Mouse (Mus musculus): Measurements from ENCODE around the gene Mras.

The Mras gene

DNA sequence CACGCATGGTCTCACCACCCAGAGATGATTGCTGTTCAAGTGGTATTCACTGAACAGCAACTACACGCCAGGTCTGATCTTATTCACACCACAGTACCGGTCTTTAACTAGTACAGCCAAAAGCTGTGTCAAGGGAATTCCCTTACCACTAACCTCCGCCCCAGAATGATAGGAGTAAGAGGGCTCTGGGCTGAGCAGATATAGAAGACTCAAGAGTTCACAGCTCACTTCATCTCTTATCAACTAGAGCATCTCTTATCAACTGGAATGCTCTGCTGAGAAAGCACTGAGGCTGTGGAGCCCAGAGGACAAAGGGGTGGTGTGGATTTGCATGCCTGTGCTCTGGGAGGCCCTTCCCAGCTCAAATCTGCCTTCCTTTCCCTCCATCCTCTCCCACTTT, 25.4 kb downstream of the Mras start:
- in situ Hi-C loops (cut with MseI, MboI), result no loop called here

DNA sequence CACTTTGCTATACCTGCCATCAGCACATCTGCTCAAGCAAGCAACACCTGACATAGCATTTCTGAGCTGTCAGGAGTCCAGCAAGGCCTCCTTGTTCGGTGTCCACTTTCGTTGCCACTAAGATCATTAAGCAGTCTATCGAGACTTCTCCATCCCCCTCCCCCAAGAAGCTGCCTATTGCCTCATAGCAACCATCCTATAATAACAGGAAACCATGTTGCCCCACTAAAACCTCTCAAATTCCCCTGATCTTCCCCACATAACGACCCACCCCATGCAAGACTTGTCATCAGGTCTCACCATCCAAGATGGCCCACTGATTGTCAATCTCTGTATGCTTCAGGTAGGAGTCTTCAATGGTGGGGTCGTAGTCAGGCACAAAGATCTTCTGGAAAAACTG, 26.1 kb downstream of the Mras start:
- in situ Hi-C loops (cut with MseI, MboI), result no loop called here

DNA sequence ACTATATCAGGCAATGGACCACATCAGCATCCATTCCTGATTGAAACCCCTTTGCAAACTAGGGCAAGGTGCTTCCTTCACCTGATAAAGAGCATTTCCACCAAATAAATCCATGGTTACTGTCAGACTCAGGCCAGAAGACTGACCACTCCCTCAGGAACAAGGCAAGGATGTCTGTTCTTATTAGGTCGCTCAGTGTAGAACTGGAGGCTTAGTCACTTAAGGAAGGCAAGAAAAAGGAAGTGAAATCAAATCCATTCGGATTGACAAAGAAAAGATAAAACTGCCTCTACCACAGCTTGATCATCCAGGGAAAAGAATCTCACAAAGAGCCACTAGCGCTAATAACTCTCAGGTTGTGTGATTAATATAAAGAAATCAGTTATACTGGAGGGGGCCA, 27.9 kb downstream of the Mras start:
- in situ Hi-C loops (cut with MseI, MboI), result no loop called here

DNA sequence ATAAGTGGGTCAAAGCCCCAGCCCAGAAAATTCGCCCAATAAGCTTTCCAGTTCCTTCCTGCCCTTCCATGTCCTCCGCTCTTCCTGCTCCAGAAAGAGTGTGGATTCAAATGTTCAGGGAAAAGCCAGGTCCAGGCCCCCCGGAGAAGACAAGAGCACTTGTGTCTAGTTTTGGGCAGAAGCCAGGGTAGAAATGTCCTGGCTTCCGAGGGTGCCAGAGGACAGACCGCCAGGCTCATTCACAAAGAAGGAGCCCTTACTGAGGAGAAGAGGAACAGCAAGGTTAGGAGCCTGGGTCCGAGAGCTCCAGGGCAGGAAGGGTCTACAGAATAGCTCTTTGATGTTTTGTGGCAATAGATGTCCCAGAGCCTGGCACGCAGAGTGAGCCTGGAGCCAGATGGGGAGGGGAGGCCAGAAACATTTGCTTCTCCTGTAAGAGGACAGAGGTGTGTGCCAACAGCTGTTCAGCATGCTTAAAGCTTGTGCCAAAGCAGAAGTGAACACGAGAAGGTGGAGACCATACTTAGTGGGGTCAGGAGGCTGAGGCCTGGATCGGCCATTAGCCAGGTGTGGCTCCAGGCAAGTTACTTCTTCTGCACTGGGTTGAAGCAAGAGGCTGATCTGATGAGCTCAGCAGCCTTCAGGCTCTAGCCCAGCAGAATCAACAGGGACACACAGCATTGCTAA, 35.8 kb downstream of the Mras start:
- in situ Hi-C loops (cut with MseI, MboI), result no loop called here

DNA sequence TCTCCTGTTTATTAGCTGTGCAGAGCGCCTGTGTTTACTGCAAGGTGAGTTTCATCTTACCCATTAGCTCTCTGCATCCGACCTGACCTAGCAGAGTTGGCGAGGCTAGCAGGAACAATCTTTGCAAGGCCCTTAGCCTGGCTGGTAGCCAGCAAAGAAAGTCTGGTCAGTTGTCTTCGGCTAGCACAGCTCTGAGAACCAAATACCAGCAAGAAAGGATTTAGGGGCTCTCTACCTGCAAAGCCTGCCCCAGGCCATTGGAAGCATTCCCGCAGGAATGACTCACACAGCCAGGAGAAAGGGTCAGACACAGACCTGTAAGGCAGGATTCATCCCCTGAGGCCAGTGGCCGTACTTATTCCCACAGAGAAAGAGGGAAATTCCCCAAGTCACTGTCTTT, 36.4 kb downstream of the Mras start:
- in situ Hi-C loops (cut with MseI, MboI), result no loop called here

DNA sequence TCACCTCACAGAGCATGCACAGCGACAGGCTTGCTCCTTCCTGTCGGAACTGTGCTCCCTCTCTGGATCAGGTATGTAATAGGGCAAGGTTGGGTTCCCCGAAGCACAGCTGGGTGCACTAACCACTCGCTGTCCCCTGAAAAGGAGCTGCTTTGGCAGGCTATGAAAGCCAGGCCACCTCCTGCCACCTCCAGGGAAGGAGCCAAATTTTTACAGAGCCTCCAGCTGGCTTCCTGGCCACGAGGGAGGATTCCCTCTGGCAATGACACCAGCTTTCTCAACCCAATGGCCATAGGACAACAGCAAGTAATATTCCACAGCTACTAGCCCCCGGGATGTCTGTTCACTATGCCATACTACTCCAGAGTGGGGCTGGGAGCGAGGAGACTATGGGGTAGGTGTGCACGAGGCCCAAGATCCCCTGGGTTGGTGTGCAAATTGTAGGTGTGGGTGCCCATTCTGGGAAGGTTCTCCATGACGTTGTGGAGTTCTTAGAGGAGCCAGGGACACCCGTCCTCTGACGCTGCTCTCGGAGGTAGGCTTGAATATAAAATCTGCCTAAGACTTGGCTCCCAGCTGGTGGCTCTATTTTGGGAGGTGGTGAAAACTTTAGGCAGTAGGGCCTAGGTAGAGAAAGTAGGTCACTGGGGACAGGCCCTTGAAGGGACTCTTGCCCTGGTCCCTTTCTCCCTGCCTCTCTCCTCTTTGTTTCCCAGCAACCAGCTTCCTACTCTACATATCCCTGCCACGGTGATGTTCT, 39.9 kb downstream of the Mras start:
- in situ Hi-C loops (cut with MseI, MboI), result no loop called here

DNA sequence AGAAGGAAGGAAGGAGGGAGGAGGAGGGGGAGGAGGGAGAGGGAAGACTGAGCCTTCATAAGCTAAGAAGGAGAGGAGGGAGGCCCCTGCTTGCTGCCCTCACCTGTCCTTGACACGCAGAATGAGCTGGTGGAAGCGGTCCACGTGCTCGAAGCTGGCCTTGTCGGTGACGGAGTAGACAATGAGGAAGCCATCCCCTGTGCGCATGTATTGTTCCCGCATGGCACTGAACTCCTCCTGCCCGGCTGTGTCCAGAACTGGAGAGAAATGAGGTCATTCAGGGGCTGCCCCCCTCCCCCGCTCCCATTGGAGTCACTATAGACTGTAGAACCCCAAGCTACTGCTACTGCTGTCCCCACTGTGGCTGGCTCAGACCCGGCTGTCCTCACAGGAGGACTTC, 42.8 kb downstream of the Mras start:
- in situ Hi-C loops (cut with MseI, MboI), result no loop called here

DNA sequence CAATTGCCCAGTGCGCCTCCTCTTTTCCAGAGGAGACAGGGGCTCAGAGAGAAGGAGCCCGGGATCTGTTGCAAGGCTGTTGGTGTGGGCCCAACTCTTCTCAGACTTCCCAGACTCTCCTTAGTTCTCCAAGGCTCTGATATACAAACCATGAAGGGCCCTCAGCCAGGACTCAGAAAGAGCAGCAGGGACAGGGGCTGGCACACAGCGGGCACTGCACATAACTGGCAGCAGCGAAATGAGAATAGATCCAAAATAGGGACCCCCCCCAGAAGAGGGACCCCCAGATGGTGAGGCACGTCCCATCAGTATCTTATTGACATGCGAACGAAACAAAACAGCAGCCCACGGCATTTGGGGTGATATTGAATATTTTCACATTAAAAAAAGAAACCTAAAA, 44.0 kb downstream of the Mras start:
- in situ Hi-C loops (cut with MseI, MboI), result no loop called here

DNA sequence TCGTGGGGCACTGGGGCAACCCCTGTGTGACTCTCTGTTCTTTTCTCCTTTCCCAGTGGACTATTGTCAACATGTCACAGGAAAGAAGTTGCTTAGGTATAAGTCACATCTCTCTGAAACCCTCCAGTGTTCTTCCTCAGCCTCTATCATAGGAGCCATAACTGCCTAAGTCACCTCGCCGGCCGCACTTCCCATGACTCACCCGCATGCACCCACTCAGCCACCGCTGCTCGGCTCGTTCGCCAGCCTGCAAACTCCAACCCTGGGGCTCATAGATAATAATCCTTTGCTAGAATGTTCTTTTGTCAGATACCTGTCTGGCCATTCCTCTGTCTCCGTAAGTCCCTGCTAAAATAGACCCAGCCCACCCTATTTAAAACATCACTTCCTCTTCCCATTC, 45.6 kb downstream of the Mras start:
- in situ Hi-C loops (cut with MseI, MboI), result no loop called here

DNA sequence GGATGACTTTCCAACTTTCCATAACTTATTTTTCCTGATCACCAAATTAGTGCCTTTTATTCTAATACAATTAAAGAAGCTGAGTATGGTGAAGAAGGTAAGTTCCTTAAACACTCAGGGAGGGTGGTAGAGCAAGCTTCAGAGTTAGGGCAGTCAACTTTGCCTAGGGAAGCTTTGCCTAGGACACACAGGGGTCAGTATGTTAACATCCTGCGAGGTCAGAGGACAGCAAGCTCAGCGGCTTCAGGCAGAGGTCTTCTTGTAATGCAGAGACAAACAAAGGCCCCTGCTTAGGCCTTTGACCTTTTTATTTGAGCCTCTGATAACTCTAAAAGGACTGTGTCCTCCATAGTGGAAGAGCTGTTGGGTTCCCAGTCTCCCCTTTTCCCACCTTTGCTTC, 46.5 kb downstream of the Mras start:
- in situ Hi-C loops (cut with MseI, MboI), result no loop called here

DNA sequence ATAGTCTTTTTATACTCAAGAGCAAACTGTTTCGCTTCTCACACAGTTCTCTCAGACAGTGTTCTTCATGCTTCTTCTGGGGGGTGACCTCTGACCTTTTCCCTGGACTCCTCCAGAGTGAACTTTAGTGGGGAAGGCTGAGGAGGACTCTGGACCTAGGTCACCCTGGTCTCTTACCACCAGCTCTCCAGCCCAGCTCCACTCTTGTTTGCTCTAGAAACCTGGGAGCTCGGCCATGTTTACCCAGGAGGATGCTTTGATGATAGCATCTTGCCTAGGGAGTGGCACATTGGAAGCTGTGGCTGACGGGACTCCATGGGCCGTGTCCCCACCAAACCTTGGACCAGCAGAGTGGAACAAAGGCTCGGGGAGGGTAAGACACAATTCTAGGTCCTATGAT, 47.0 kb downstream of the Mras start:
- in situ Hi-C loops (cut with MseI, MboI), result no loop called here

DNA sequence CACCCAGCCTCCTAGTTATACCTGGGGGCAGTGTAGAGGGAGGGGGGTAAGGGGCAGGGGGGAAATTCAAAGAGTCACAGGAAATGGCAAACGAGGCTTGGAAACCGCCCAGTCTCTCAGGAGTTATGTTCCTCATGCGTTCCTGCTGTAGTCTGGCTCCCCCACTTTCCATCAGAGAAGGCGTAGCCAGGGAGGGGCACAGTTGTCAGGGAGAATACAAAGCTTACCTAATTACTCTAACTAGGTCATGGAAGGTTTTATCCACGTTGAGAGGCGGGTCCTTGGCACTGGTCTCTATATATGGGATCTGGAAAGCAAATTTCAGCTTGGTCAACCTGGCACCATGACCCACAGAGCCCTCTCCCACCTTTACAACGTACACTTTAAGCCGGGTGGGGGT, 47.7 kb downstream of the Mras start:
- in situ Hi-C loops (cut with MseI, MboI), result no loop called here

DNA sequence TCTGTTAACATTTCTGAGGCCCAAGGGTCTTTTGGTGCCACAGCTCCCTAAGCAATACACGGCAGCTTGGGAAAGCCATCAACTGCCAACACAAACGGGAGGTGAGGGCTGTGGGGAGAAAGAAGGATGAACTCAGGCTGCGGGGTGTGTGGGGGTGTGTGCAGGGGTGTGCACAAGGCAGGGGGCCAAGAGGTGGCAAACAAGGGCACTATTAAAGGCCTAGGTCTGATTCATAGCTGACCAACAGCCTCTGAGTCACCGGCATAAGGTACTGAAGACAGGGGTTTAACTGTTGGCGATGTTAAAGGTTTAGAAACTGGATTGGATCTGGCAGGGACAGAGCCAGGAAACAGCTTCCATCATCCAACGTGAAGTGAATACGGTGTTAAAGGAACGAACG, 48.3 kb downstream of the Mras start:
- in situ Hi-C loops (cut with MseI, MboI), result no loop called here

DNA sequence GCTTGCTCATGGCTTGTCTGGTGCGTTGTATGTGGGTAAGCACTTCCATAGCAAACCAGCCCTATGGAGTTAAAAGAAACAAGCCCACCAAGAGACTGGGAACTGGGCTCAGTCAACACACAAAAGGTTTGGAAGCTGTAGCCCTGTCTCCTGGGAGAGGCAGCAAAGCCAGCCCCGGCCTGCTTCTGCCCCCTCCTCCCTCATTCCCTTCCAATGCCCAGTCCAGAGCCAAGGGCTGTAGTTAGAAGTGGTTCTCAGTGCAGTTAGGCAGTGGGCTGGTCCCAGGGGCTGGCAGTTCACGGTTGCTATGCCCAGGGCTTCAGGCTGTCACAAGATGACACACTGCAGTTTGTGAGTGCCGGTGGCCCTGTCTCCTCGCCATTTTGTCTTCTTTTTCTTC, 49.1 kb downstream of the Mras start:
- in situ Hi-C loops (cut with MseI, MboI), result no loop called here

DNA sequence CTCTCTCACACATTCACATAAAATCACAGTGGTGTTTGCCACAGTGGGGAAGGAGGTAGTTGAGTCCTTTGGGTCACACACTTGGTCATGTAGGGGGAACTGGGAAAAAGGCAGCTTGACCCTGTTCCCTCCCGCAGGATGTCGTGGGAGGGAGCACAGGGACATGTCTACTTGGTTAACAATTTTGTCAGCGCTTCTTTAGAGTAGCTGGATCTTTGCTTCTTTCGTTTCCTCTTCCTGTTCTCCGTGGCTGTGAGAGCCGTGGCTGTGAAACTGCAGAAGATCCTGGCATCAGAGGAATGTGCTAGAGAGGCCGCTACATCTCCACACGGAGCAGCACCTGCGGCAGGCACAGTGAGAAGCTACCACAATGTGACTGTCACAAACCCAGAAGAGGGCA, 54.6 kb downstream of the Mras start:
- in situ Hi-C loops (cut with MseI, MboI), result no loop called here

DNA sequence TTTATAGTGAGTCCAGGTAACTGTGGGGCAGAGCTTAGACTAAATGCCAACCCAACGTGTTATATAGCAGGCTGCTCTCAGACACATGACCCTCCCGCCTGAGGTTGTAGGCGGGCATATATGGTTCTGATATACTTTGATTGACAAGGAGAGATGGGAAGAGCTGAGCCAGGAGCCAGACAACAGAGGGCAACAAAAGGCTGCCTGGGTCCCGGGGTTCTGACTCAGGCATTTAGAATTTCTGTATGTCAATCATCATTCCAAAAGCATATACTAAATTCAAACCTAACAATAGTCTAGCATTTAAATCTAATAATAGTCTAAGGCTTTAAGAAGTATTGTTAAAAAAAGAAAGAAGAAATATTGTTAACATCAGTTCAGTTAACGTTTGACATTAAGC, 58.0 kb downstream of the Mras start:
- in situ Hi-C loops (cut with MseI, MboI), result no loop called here

DNA sequence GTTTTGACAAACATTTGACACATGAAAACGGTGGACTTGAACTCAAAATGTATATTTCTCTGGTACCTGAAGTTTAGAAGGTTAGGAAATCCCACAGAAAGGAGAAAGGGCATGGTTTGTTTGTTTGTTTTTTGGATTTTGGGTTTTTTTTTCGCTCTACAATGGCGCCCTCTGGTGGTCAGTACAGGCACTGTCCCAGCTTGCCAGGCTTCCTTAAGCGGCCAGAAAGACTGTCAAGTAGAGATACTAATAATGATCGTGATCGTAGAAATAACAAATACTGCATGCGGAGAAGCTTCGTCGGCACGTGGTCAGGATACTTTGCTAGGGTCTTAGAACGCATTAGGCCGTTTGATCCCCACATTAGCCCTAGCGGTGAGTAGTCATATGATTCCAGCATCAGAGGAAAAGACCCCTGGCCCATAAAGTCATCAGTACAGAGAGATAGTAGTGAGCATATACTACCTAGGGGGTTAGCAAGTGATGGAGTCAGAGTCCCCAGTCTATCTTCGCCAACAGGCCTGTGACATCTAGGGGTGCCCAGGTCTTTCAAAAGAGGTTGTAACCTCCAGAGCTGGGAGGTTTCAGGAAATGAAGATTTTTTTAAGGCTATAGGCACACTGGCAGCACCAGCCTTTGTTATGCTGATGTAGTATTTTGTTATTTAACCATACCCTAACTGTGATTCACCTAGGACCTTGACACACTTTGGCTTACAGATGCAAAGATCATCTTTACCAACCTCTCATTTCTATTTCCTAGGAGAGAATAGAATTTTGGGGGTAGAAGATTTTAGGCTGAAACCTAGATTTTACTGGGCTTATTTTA, 60.4 kb downstream of the Mras start:
- in situ Hi-C loops (cut with MseI, MboI), result no loop called here

DNA sequence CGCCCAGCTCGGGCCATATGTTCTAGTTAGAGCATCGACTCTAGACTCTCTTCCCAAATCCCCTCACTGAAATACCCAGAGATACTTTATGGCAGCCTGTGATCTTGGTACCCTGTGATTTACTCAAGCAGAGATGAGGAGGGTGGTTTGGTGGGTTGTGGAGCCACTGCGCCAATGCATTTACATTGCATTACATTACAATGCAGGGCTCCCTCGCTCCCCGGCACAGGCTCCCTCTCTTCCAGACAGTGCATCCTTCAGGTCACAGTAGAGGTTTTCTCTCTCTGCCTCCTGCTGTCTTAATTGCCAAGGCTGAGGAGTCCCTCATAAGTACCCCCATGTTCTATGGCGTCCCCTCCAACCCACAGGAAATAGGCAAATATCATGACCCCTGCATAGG, 68.8 kb downstream of the Mras start:
- in situ Hi-C loops (cut with MseI, MboI), result no loop called here

DNA sequence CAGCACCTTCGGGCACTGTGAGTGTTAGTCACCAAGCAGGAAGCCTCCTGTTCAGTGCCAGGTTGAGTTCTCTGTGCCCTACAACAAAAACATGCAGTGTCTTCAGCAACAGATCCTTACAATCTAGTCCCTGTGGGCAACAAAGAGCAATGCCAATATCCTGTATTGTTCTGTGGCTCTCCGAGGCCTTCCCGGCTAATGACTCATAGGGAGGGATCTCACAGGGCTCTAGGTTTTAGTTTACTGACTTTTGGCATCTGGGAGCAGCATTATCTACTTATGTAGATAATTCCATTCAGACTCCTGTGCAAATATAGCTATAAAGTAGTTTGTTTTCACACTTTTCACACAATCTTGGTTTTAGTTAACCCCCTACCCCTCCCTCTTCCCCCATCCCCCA, 71.3 kb downstream of the Mras start:
- in situ Hi-C loops (cut with MseI, MboI), result no loop called here

DNA sequence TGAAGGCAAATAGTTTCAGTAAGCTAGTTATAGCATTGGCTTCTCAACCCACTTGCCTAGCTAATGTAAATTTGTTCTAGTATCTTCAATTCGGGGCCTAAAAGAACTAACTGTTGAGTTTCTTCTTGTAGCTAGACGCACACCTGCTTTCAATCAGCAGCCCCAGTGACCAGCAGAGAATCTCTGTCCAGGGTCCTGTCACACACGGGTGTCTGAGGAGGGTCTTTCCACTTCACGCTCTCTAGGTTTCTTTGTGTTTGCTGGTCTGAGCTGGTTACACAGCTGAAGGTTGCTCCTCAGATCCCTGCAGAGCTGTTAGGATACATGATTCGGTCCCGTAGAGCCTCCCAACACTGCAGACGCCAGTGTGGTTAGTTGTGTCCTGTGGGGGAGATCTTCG, 74.1 kb downstream of the Mras start:
- in situ Hi-C loops (cut with MseI, MboI), result no loop called here

DNA sequence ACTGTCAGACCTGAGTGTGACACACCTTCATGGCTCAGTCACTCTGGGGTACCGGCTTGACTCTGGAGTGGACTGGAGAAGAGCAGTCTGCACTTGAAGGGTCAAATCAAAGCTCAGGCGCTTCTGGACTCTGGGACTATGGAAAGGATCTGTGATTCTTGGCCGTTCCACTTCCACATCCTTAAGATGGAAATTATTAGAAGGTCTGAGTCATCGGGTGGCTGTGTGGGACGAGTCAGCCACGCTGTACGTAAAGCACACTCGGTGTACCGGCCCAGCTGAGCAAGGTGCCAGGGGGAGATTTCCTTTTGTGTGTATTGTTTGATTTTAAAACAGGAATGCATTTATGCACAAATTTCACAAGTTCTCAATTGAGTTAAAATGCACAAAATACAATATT, 75.2 kb downstream of the Mras start:
- in situ Hi-C loops (cut with MseI, MboI), result no loop called here

DNA sequence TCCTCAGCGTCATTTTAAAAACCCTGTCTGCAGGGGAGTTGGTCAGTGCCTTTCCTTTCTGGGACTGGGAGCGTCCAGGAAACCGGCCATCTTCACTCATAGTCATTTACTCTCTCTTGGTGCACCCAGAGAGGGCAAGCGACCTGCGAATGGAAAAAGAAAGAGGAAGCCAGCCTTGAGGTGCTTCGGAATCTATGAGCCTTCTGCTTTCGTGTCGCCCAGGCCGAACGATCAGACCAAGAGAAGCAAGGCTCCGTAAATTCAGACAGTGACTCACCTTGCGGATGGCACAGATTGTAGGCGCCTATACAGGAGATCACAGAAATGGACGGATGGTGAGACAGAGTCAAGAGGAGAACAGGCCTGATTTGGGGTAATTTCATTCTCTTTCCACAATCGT, 78.2 kb downstream of the Mras start:
- in situ Hi-C loops (cut with MseI, MboI), result no loop called here

Data from mouse trophoblast stem cell (cell line).